Mouse (Mus musculus): ENCODE data around the gene Dnpep.

Dnpep gene

DNA sequence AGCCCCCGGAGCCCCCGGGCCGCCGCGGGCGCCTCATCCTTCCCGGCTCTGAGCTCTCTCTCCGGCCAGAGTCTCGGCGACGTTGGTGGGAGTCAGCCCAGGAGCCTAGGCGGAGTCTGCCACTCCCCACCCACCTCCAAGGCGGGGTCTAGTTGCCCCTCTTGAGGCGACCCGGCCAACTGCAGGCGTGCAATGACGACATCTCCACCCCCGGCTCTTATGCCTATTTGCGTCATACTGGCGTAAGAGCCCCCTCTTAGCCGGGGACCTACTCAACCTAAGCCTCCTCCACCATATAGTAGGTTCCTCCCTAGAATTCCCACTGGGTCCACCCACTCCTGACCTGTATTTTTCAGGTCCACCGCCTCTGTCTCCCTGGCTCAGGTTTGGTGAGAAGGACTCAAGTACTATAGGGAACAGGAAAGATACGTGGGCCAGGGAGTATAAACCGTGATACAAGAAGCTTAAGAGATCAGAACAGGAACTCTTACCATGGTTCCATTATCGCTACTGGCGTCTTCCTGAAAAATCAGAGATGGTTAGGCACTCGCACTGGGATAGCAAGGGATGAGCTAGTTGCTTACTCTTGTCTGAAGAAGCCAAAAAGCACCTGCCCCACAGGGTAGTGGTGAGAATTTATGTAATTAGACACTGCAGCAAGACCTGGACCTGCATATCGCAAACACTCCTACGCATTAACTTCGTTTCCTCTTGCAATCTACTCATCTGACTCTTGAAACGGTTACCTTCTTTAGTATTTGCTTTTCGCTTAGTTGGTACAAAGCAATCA lies 53.5 kb downstream of the Dnpep start, which contains the start of gene Ptprn:
Ptprn (minus strand) TSS at position 412 of the 790 bp plus-strand sequence.
- no peak for DNase-seq (ENCODE audit: low read depth, low spot score)

- peak; percentile 70 for DNase-seq (ENCODE audit: low read depth, low spot score)
Observed at GRCm38 (mm10) chr1:75262969-75263951, 54.5 kb downstream of the Dnpep start.

DNA sequence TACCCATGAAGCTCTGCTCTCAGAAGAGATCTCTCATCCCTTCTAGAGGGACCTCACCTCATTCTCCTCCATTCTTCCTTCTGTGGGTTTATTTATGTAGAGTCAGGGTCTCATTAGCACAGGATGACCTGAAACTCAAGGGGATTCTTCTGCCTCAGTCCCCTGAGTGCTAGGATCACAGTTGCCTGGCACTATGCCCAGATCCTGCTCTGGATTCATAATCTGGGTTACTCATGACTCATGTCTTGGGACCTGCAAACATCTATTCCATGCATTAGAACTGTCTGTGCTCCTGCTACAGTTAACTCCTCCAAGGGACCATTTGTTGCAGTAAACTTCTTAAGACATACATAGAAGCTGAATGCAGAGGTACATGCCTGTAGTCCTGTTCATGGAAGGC lies 56.5 kb downstream of the Dnpep start:
- no peak for DNase-seq (ENCODE audit: low read depth, low spot score)

Measured in CD4-positive, CD25-positive, alpha-beta regulatory T cell, adult 2 months (primary cell).